8 mouse cellular contexts compared by ENCODE assay signal in genomic region chr15:78988499-78988971, GRCm38 (mm10). TPM values are rescaled to one million over a fixed set of nuclear protein-coding genes. Genes with fewer than 3 reads are reported as not detected.
DNase-seq lines count a peak whose midpoint lies in the region; ATAC-seq and TF ChIP-seq lines count a peak whose summit lies in the region.

No protein-coding gene starts in this region.

- ATAC-seq in neural tube, embryonic 12.5 days (ENCODE audit: low FRiP score, low read depth): peak; percentile 49
- ATAC-seq in embryonic facial prominence, embryonic 15.5 days (ENCODE audit: insufficient number of reproducible peaks, low FRiP score, low TSS enrichment, low read depth): no peak
- ATAC-seq in heart, embryonic 13.5 days (ENCODE audit: extremely low read depth, insufficient number of reproducible peaks, low FRiP score, low TSS enrichment): no peak
- ATAC-seq in stomach, postnatal 0 days (ENCODE audit: low FRiP score, low TSS enrichment): no peak

- no peaks in the 10 kb centered on the region for H3K9me3 ChIP-seq in neural tube, embryonic 12.5 days
- no peaks in the 10 kb centered on the region for H3K9me3 ChIP-seq in embryonic facial prominence, embryonic 15.5 days (replicated peaks)
- no peaks in the 10 kb centered on the region for H3K9me3 ChIP-seq in heart, embryonic 13.5 days
- H3K9me3 ChIP-seq in stomach, postnatal 0 days (ENCODE audit: control insufficient read depth, low read length): no peaks in the 10 kb centered on the region

- TF ChIP-seq EP300 in stomach, postnatal 0 days (optimal IDR thresholded peaks at IDR 0.05): no peak

- H3K4me3 ChIP-seq in neural tube, embryonic 12.5 days: no peak overlapping the region
- no peak overlapping the region for H3K4me3 ChIP-seq in embryonic facial prominence, embryonic 15.5 days (replicated peaks)
- H3K4me3 ChIP-seq in heart, embryonic 13.5 days: no peak overlapping the region
- H3K4me3 ChIP-seq in stomach, postnatal 0 days (ENCODE audit: low read depth, low read length): no peak overlapping the region

- no peak for TF ChIP-seq CTCF in stomach, postnatal 0 days (IDR thresholded peaks at IDR 0.05; ENCODE audit: low read depth)

- no peak overlapping the region for H3K27ac ChIP-seq in neural tube, embryonic 12.5 days
- H3K27ac ChIP-seq in embryonic facial prominence, embryonic 15.5 days (replicated peaks): peak overlapping the region; percentile 18
- peak overlapping the region; percentile 62 for H3K27ac ChIP-seq in heart, embryonic 13.5 days (replicated peaks)
- no peak overlapping the region for H3K27ac ChIP-seq in stomach, postnatal 0 days (replicated peaks)

- no peak overlapping the region for H3K9ac ChIP-seq in neural tube, embryonic 12.5 days
- no peak overlapping the region for H3K9ac ChIP-seq in embryonic facial prominence, embryonic 15.5 days
- H3K9ac ChIP-seq in heart, embryonic 13.5 days: peak overlapping the region; percentile 63
- H3K9ac ChIP-seq in stomach, postnatal 0 days (ENCODE audit: low read length): no peak overlapping the region

- DNase-seq in neural tube, embryonic 10.5 days (ENCODE audit: extremely low spot score, low spot score): no peak
- peak; percentile 67 to 77 for DNase-seq in kidney, postnatal 4 days
- DNase-seq in lung, postnatal 10 days: peak; percentile 58
- DNase-seq in stomach, postnatal 0 days (ENCODE audit: low spot score): peak; percentile 50
- DNase-seq in thymus, postnatal 10 days (ENCODE audit: low spot score in 2 of 2): no peak

- no peaks in the 10 kb centered on the region for H3K27me3 ChIP-seq in neural tube, embryonic 12.5 days (replicated peaks)
- no peaks in the 10 kb centered on the region for H3K27me3 ChIP-seq in embryonic facial prominence, embryonic 15.5 days
- no peaks in the 10 kb centered on the region for H3K27me3 ChIP-seq in heart, embryonic 13.5 days (replicated peaks)
- H3K27me3 ChIP-seq in stomach, postnatal 0 days (ENCODE audit: control insufficient read depth, insufficient read depth, low read length): no peaks in the 10 kb centered on the region

- 67% methylated on average over 14 of the region's 14 CpGs for WGBS in neural tube, embryonic 12.5 days
- WGBS in embryonic facial prominence, embryonic 15.5 days: 38% methylated on average over 14 of the region's 14 CpGs
- WGBS in heart, embryonic 13.5 days: 53% methylated on average over 14 of the region's 14 CpGs
- WGBS in stomach, postnatal 0 days: 38% methylated on average over 14 of the region's 14 CpGs

- peaks cover 52% of the 10 kb centered on the region for H3K36me3 ChIP-seq in neural tube, embryonic 12.5 days
- H3K36me3 ChIP-seq in embryonic facial prominence, embryonic 15.5 days: peaks cover 48% of the 10 kb centered on the region
- peaks cover 59% of the 10 kb centered on the region for H3K36me3 ChIP-seq in heart, embryonic 13.5 days
- peaks cover 24% of the 10 kb centered on the region for H3K36me3 ChIP-seq in stomach, postnatal 0 days (ENCODE audit: control insufficient read depth, insufficient read depth, low read length)

- H3K4me2 ChIP-seq in neural tube, embryonic 12.5 days (replicated peaks): no peak overlapping the region
- no peak overlapping the region for H3K4me2 ChIP-seq in embryonic facial prominence, embryonic 15.5 days (replicated peaks)
- H3K4me2 ChIP-seq in heart, embryonic 13.5 days: peak overlapping the region; percentile 18; the same call in 1 of the 2 replicates
- H3K4me2 ChIP-seq in stomach, postnatal 0 days (replicated peaks; ENCODE audit: low read depth): no peak overlapping the region

- peaks cover 22% of the 10 kb centered on the region for H3K4me1 ChIP-seq in neural tube, embryonic 12.5 days
- peaks cover 55% of the 10 kb centered on the region for H3K4me1 ChIP-seq in embryonic facial prominence, embryonic 15.5 days
- peaks cover 67% of the 10 kb centered on the region for H3K4me1 ChIP-seq in heart, embryonic 13.5 days
- no peaks in the 10 kb centered on the region; the same call in none of the 2 replicates for H3K4me1 ChIP-seq in stomach, postnatal 0 days (replicated peaks; ENCODE audit: control insufficient read depth, insufficient read depth)

RNA-seq across cellular contexts. Expression of gene H1f0, which starts 39.7 kb away (rescaled TPM):
- polyA plus RNA-seq in neural tube, embryonic 12.5 days (2016; fragmentation: Nextera tagmentation; extraction: Ambion mirVana): 487 and 528 TPM in 2 replicates
- 553 and 582 TPM in 2 replicates for polyA plus RNA-seq in embryonic facial prominence, embryonic 15.5 days (2015; fragmentation: Nextera tagmentation; extraction: Ambion mirVana)
- 237 and 238 TPM in 2 replicates for polyA plus RNA-seq in heart, embryonic 13.5 days (2015; fragmentation: Nextera tagmentation; extraction: Ambion mirVana)
- 285 and 309 TPM in 2 replicates for polyA plus RNA-seq in stomach, postnatal 0 days (2015; fragmentation: Nextera tagmentation; extraction: Ambion mirVana)

RNA-seq across cellular contexts. Expression of gene Triobp, which starts 41.0 kb away (rescaled TPM):
- polyA plus RNA-seq in neural tube, embryonic 12.5 days (2016; fragmentation: Nextera tagmentation; extraction: Ambion mirVana): 35.2 and 42.0 TPM in 2 replicates
- 54.6 and 61.4 TPM in 2 replicates for polyA plus RNA-seq in embryonic facial prominence, embryonic 15.5 days (2015; fragmentation: Nextera tagmentation; extraction: Ambion mirVana)
- polyA plus RNA-seq in heart, embryonic 13.5 days (2015; fragmentation: Nextera tagmentation; extraction: Ambion mirVana): 45.8 and 46.8 TPM in 2 replicates
- 22.4 and 30.6 TPM in 2 replicates for polyA plus RNA-seq in stomach, postnatal 0 days (2015; fragmentation: Nextera tagmentation; extraction: Ambion mirVana)

RNA-seq across cellular contexts. Expression of gene Galr3, which starts 53.1 kb away (rescaled TPM):
- polyA plus RNA-seq in neural tube, embryonic 12.5 days (2016; fragmentation: Nextera tagmentation; extraction: Ambion mirVana): not detected in 2 replicates
- polyA plus RNA-seq in embryonic facial prominence, embryonic 15.5 days (2015; fragmentation: Nextera tagmentation; extraction: Ambion mirVana): 0.14 and 0.37 TPM in 2 replicates
- polyA plus RNA-seq in heart, embryonic 13.5 days (2015; fragmentation: Nextera tagmentation; extraction: Ambion mirVana): not detected in 2 replicates
- polyA plus RNA-seq in stomach, postnatal 0 days (2015; fragmentation: Nextera tagmentation; extraction: Ambion mirVana): 0.31 and 0.34 TPM in 2 replicates

RNA-seq across cellular contexts. Expression of gene Nol12, which starts 53.8 kb away (rescaled TPM):
- 58.4 and 62.4 TPM in 2 replicates for polyA plus RNA-seq in neural tube, embryonic 12.5 days (2016; fragmentation: Nextera tagmentation; extraction: Ambion mirVana)
- 52.7 and 53.7 TPM in 2 replicates for polyA plus RNA-seq in embryonic facial prominence, embryonic 15.5 days (2015; fragmentation: Nextera tagmentation; extraction: Ambion mirVana)
- 37.3 and 42.9 TPM in 2 replicates for polyA plus RNA-seq in heart, embryonic 13.5 days (2015; fragmentation: Nextera tagmentation; extraction: Ambion mirVana)
- polyA plus RNA-seq in stomach, postnatal 0 days (2015; fragmentation: Nextera tagmentation; extraction: Ambion mirVana): 32.3 and 36.4 TPM in 2 replicates

Comparison
In these comparisons a context has a peak if more than half of its experiments do, and no peak if none do; other contexts are left out.
1. H3K27ac ChIP-seq: peak in embryonic facial prominence, embryonic 15.5 days (single experiment) and heart, embryonic 13.5 days (single experiment); none in neural tube, embryonic 12.5 days (single experiment) and stomach, postnatal 0 days (single experiment).
2. DNase-seq: peak in kidney, postnatal 4 days (2 of 2), lung, postnatal 10 days (single experiment) and stomach, postnatal 0 days (single experiment); none in neural tube, embryonic 10.5 days (single experiment) and thymus, postnatal 10 days (0 of 2).